Mouse (Mus musculus) intestine, embryonic 14.5 days (tissue): ENCODE measurements around the gene Gdf9. TPM values are rescaled to one million over a fixed set of nuclear protein-coding genes. Genes with fewer than 3 reads are reported as not detected.

Experiments used
- ATAC-seq: fragments of 200-750 bp; cut with Nextera tagmentation; replicated peaks from 2 replicates; pipeline ENCODE4 v1.8.0; 2017; ENCODE audit warnings: low read depth, moderate number of reproducible peaks, moderate TSS enrichment, moderate library complexity; ENCODE audit not compliant: low FRiP score, low TSS enrichment
- DNase-seq: peaks from one replicate; pipeline ENCODE4 v3.0.0-alpha.2; 2018; ENCODE audit warnings: low spot score
- H3K27ac ChIP-seq: fragments of 300-500 bp; sonication (generic); 2 replicates; pipeline ENCODE4 v1.5.1; 2014; ENCODE audit warnings: low read depth, mild to moderate bottlenecking, control low read depth
- H3K27me3 ChIP-seq: fragments of 300-500 bp; sonication (generic); replicated peaks from 2 replicates; pipeline ENCODE4 v1.6.1; 2014; ENCODE audit warnings: low read length, control low read depth; ENCODE audit not compliant: control insufficient read depth, insufficient read depth
- H3K36me3 ChIP-seq: fragments of 300-500 bp; sonication (generic); 2 replicates; pipeline ENCODE4 v1.6.1; 2014; ENCODE audit warnings: low read length, control low read depth; ENCODE audit not compliant: control insufficient read depth, insufficient read depth
- H3K4me1 ChIP-seq: fragments of 300-500 bp; sonication (generic); replicated peaks from 2 replicates; pipeline ENCODE4 v1.6.1; 2014; ENCODE audit warnings: low read length, control low read depth, mixed read lengths; ENCODE audit not compliant: control insufficient read depth, insufficient read depth
- H3K4me2 ChIP-seq: fragments of 300-500 bp; sonication (generic); 2 replicates; pipeline ENCODE4 v1.6.1; 2014; ENCODE audit warnings: low read length
- H3K4me3 ChIP-seq: fragments of 300-500 bp; sonication (generic); 2 replicates; pipeline ENCODE4 v1.5.1; 2014; ENCODE audit warnings: low read depth, low read length, control low read depth, mixed read lengths
- H3K9ac ChIP-seq: fragments of 300-500 bp; sonication (generic); 2 replicates; pipeline ENCODE4 v1.6.1; 2014; ENCODE audit warnings: mild to moderate bottlenecking, low read length
- H3K9me3 ChIP-seq: fragments of 300-500 bp; sonication (generic); 2 replicates; pipeline ENCODE4 v1.6.1; 2016; ENCODE audit warnings: low read length, control low read depth; ENCODE audit not compliant: control insufficient read depth
- WGBS: fragments of 180-500 bp; shearing (Covaris S2); extraction: QIAGEN DNeasy Blood & Tissue Kit; methylation state at CpG from one replicate; pipeline ENCODE4 v1.1.7; 2014; 5-methylcytosine and 5-hydroxymethylcytosine counted together
- polyA plus RNA-seq: library from polyadenylated mRNA; unstranded; fragments of >200 nt; fragmentation: Nextera tagmentation; extraction: Ambion mirVana; gene quantifications from 2 replicates; pipeline ENCODE4 v1.2.1, GENCODE M21; 2014

The Gdf9 gene
- polyA plus RNA-seq, 1 experiment from 2014 or later = 1.7 TPM

DNA sequence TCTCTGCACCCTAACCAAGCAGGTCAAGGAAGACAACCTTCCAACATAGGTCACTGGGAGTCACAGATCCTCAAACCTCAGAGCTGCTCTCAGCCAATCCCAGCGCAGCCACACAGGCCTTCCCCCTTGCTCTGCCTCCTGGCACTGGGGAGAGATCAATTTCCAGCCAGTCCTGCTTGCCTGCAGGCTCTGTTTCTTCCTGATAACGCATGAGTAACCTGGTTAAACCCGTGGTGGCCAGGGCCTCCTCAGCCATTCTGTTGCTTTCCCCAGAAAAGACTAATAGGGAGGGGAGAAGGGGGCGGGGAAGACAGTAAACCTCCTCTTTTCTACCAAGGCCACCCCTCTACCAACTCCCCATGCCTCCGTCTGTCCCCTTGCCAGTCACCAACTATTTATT lies 30.9 kb downstream of the Gdf9 start:
- H3K36me3 ChIP-seq = no peaks in the 10 kb centered on the region
- H3K4me3 ChIP-seq = no peak overlapping the region
- no peaks in the 10 kb centered on the region for H3K9me3 ChIP-seq
- H3K4me1 ChIP-seq = 0 out of 2 replicates have a peak, but pooled peaks cover 2% of the 10 kb centered on the region
- no peak overlapping the region for H3K9ac ChIP-seq
- H3K27me3 ChIP-seq = peaks cover 60% of the 10 kb centered on the region
- no peak overlapping the region for H3K4me2 ChIP-seq
- ATAC-seq (no peak), DNase-seq (no peak)
- WGBS = 27% methylated on average over 5 of the region's 5 CpGs
- H3K27ac ChIP-seq = no peak overlapping the region

DNA sequence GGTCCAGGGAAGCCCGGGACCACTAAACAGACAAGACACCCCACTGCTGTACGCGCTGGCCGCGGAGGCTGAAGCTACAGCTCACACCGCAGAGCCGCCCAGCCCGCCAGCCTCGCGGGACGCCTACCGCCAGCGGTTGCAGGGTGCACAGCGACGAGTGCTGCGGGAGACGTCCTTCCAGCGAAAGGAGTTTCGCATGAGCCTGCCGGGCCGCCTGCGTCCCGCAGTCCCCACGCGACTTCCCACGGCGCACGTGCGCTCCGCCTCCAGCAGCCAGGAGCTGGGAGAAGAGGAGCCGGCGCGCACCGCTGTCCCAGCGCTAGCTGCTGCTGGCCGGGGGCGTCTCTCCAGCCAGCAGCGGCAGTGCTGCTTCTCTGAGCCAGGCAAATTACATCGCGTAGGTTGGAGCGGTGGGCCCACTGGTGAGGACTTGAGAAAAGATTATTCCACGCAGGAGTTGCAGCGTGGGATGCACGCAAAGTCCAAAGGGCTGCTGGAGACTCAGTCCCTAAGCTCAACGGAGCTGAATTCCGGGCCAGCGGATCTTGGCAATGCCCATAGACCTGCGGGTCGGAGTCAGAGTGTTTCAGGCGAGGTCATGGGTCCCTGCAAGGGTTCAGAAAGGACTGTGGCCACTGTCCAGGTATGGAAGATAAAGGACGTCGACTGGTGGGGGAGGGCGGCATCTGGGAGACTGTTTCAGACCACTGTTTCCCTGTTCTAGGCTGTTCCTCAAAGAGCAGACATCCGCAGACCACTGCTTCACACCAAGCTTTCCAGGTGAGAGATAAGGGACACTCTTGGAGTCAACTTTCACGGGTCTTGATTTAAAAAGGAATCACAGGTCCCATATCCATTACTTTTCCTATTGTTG lies 33.0 kb downstream of the Gdf9 start:
- DNase-seq (peak; percentile 78), ATAC-seq (no peak)
- no peaks in the 10 kb centered on the region for H3K36me3 ChIP-seq
- H3K4me1 ChIP-seq = 0 out of 2 replicates have a peak, but pooled peaks cover 4% of the 10 kb centered on the region
- H3K4me3 ChIP-seq = peak overlapping the region; percentile 40
- no peaks in the 10 kb centered on the region for H3K9me3 ChIP-seq
- H3K4me2 ChIP-seq = peak overlapping the region; percentile 89
- H3K9ac ChIP-seq = peak overlapping the region; percentile 29
- peaks cover 53% of the 10 kb centered on the region for H3K27me3 ChIP-seq
- no peak overlapping the region for H3K27ac ChIP-seq
- WGBS = 7% methylated on average over 55 of the region's 55 CpGs

- WGBS = 9% methylated on average over 40 of the region's 40 CpGs
- DNase-seq (peak; percentile 91), ATAC-seq (peak; percentile 24; the same call in 1 of the 2 replicates)
- Histone ChIP-seq H3K27ac (no peak overlapping the region), H3K27me3 (peaks cover 65% of the 10 kb centered on the region), H3K4me3 (peak overlapping the region; percentile 32), H3K4me2 (peak overlapping the region; percentile 55), H3K4me1 (peaks cover 4% of the 10 kb centered on the region; the same call in 1 of the 2 replicates), H3K9ac (no peak overlapping the region), H3K9me3 (no peaks in the 10 kb centered on the region), H3K36me3 (no peaks in the 10 kb centered on the region)
Observed at GRCm38 (mm10) chr11:53466231-53466971, 35.6 kb downstream of the Gdf9 start.

DNA sequence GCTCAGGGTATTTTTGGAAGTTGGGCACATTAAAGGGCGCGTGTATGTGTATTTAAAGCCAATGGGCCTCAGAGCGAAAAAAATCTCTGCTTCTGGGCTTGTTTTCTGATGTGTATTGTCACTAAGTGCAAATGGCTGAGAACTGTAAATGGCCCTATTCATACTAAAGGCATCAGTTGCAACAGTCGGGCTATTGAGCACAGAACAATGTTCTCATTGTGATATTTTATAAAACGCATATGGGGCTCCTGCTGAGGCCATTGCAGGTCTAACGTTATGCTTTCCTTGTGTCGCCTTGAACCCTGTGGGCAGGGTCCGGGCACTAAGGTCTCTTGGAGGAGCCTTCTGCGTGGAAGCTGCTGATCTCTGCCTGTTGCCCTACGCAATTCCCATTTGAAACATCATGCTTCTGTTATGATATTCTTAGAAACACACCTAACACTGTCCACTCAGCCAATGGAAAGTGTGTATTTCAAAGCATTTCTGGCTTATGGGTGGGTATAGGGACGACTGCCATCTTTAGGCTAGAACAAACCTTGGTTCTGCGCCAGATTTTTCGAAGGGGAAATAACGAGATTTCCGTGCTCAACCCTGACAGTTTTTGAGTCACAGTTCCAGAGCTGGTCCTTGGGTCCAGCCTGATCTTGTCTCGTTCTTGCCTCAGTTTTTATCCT lies 38.6 kb downstream of the Gdf9 start:
- WGBS = 42% methylated on average over 16 of the region's 16 CpGs
- Histone ChIP-seq H3K9ac (no peak overlapping the region), H3K4me1 (peaks cover 4% of the 10 kb centered on the region; the same call in 1 of the 2 replicates)

DNA sequence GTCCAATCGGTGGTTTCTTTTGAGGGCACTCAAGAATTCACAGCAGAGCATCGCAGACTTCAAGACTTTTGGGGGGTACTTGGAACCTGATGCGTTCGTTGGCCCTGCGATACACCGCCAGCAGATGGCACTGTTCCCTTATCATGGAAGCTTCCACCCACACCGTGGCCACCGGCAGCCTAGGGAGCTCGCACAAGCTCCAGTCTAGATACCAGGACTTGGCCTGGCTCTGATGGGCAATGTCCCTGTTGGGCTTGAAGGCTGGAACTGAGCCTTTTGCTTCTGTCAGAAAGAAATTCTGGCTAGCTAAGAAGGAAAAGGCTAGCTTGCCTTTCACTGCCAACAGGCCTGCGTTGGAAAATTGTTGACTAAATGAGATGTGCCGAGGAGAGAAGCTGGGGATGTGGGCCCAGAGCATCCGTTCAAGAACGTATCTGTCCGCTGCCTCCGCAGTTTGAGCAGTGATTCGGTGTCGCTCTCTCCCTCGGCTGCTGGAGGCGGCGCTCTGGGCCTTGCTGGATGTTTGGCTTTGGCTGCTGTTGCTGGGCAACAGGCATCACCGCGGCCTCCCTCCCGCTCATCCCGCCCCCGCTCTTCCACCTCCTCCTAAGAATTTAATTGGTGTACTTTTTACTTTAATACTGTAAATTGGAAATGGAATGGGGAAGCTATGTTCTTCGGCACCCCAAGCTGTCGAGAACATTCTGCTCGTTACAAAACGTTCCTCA lies 39.3 kb downstream of the Gdf9 start, which contains the start of gene Gm9837:
Gm9837 (minus strand) TSS at position 512 of the 728 bp plus-strand sequence.
- Histone ChIP-seq H3K4me1 (peaks cover 4% of the 10 kb centered on the region; the same call in 1 of the 2 replicates), H3K27me3 (peaks cover 40% of the 10 kb centered on the region), H3K4me3 (0 out of 2 replicates have a peak within 1 kb of the TSS, but pooled peaks have one; percentile 10), H3K36me3 (no peaks in the 10 kb centered on the region), H3K9me3 (no peaks in the 10 kb centered on the region), H3K9ac (no peak within 1 kb of the TSS), H3K27ac (no peak within 1 kb of the TSS), H3K4me2 (peak within 1 kb of the TSS; percentile 44)
- peak; percentile 93 for DNase-seq
- peak; percentile 77 for ATAC-seq
- WGBS = 3% methylated on average over 29 of the region's 29 CpGs

More for the DNA sequence above, 38.6 kb downstream of the Gdf9 start:
- no peak overlapping the region for H3K4me3 ChIP-seq
- H3K36me3 ChIP-seq = no peaks in the 10 kb centered on the region
- no peaks in the 10 kb centered on the region for H3K9me3 ChIP-seq
- no peak; the same call in 1 of the 2 replicates for ATAC-seq
- peak overlapping the region; percentile 44 for H3K4me2 ChIP-seq
- H3K27me3 ChIP-seq = peaks cover 41% of the 10 kb centered on the region
- DNase-seq = no peak
- no peak overlapping the region for H3K27ac ChIP-seq

DNA sequence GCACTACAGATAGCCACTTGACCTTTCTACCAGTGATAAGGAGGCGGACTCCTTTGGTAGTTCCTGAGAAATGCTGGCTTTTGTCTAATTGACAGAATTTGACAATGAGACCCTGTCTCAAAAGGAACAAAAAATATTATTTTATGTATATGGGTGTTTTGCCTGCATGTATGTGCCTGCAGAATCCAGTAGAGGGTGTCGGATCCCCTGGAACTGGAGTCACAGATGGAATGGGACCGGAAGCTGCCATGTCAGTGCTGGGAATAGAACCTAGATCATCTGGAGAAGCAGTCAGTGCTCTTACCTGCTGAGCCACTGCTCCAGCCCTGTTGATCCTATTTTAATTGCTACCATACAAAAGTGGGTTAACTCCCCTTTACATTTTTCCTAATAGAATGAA lies 41.9 kb downstream of the Gdf9 start:
- ATAC-seq (no peak), DNase-seq (no peak)
- H3K36me3 ChIP-seq = no peaks in the 10 kb centered on the region
- H3K9me3 ChIP-seq = no peaks in the 10 kb centered on the region
- peaks cover 53% of the 10 kb centered on the region for H3K27me3 ChIP-seq
- no peak overlapping the region for H3K9ac ChIP-seq
- H3K4me3 ChIP-seq = no peak overlapping the region
- H3K27ac ChIP-seq = no peak overlapping the region
- no peaks in the 10 kb centered on the region; the same call in 1 of the 2 replicates for H3K4me1 ChIP-seq
- no peak overlapping the region for H3K4me2 ChIP-seq
- 71% methylated on average over 3 of the region's 3 CpGs for WGBS

DNA sequence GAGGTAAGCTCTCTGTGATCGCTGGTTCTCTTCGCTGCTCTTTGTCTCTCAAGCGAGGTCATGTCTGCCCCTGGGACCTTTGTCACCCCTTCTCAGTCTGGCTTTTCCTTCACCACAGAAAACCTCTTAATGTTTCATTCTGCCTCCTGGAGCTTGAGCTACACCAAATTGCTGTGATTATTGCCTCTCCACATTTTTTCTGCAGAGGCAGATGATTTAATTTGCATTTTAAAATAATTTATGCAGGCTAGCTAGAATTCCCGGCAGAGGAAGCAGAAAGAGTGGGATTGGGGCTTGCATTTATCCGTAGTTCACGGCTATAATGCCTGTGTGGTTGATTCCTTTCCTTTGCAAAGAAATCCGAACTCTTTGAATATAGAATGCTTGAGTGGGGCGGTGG lies 44.8 kb downstream of the Gdf9 start:
- Histone ChIP-seq H3K4me3 (no peak overlapping the region), H3K36me3 (no peaks in the 10 kb centered on the region), H3K9me3 (0 out of 2 replicates have a peak, but pooled peaks cover 4% of the 10 kb centered on the region), H3K4me2 (no peak overlapping the region), H3K4me1 (peaks cover 4% of the 10 kb centered on the region; the same call in 1 of the 2 replicates), H3K27me3 (peaks cover 74% of the 10 kb centered on the region), H3K9ac (no peak overlapping the region), H3K27ac (no peak overlapping the region)
- ATAC-seq (no peak), DNase-seq (no peak)
- 34% methylated on average over 8 of the region's 8 CpGs for WGBS
